Mouse (Mus musculus) erythroid progenitor cell, adult 5-6 weeks (primary cell): Measurements from ENCODE around the gene Slc7a7. TPM values are rescaled to one million over a fixed set of nuclear protein-coding genes. Genes with fewer than 3 reads are reported as not detected.
A peak's percentile ranks its signal among the peaks of the same experiment; 100 is the strongest.

Source experiments
- ATAC-seq: replicated peaks from 2 replicates; pipeline ENCODE4 v1.8.0; 2016; ENCODE audit warnings: moderate number of reproducible peaks, mild to moderate bottlenecking, moderate TSS enrichment, inconsistent platforms; ENCODE audit not compliant: poor library complexity, low FRiP score, severe bottlenecking
- total RNA-seq, 2 experiments: library from RNA; stranded (forward) in 1 of 2; stranded (reverse) in 1 of 2; fragments of 150-400 nt in 1 of 2; fragments of 186-747, 209-891 nt in 1 of 2; gene quantifications; 2 replicates each; pipeline versions ENCODE4 v1.2.3 to v1.2.4; 2015 to 2017; ENCODE audit warnings: low replicate concordance in 2 of 2

The Slc7a7 gene
- total RNA-seq, 2 experiments from 2014 or later: 1.4 to 1.7 TPM

- ATAC-seq: no peak
Measured at GRCm38 (mm10) chr14:54432837-54433830, 15.6 kb upstream of the Slc7a7 start.

- peak; percentile 37 for ATAC-seq
Measured at GRCm38 (mm10) chr14:54432078-54432836, 14.7 kb upstream of the Slc7a7 start.

GRCm38 (mm10) chr14:54431334-54432077 lies 13.9 kb upstream of the Slc7a7 start, which contains the start of gene Mmp14:
Gene Mmp14, plus strand, starts transcription at chr14:54431612.
- no peak for ATAC-seq

- no peak for ATAC-seq
Measured at GRCm38 (mm10) chr14:54430406-54431145, 13.0 kb upstream of the Slc7a7 start.

GRCm38 (mm10) chr14:54429332-54430093 lies 11.9 kb upstream of the Slc7a7 start:
- no peak for ATAC-seq

- ATAC-seq: no peak
Measured at GRCm38 (mm10) chr14:54428421-54428820, 10.8 kb upstream of the Slc7a7 start.

GRCm38 (mm10) chr14:54427696-54428095 lies 10.1 kb upstream of the Slc7a7 start:
- no peak for ATAC-seq

GRCm38 (mm10) chr14:54426689-54427398 lies 9.3 kb upstream of the Slc7a7 start, which contains the start of gene Mrpl52:
Gene Mrpl52, plus strand, starts transcription at chr14:54426909.
- ATAC-seq: peak; percentile 87

- ATAC-seq: peak; percentile 8
Measured at GRCm38 (mm10) chr14:54426003-54426688, 8.6 kb upstream of the Slc7a7 start.

- no peak for ATAC-seq
Measured at GRCm38 (mm10) chr14:54425540-54425939, 8.0 kb upstream of the Slc7a7 start.

- peak; percentile 53; the same call in 1 of the 2 replicates for ATAC-seq
Measured at GRCm38 (mm10) chr14:54424634-54425033, 7.1 kb upstream of the Slc7a7 start.

- ATAC-seq: peak; percentile 41
Measured at GRCm38 (mm10) chr14:54423406-54423805, 5.8 kb upstream of the Slc7a7 start.

- no peak for ATAC-seq
Measured at GRCm38 (mm10) chr14:54421014-54421413, 3.4 kb upstream of the Slc7a7 start.

- ATAC-seq: no peak
Measured at GRCm38 (mm10) chr14:54416830-54417229, 750 bp downstream of the Slc7a7 start.

GRCm38 (mm10) chr14:54416229-54416775 lies 1.3 kb downstream of the Slc7a7 start:
- ATAC-seq: no peak

GRCm38 (mm10) chr14:54415241-54416020 lies 2.1 kb downstream of the Slc7a7 start:
- ATAC-seq: no peak
